Mouse (Mus musculus): Measurements from ENCODE around the gene Sept5.

Sept5 gene

GRCm38 (mm10) chr16:18632059-18632458 is 2.3 kb upstream of the Sept5 start:
- DNase-seq (ENCODE audit: low spot score), result peak; percentile 59

GRCm38 (mm10) chr16:18631141-18631540 is 1.4 kb upstream of the Sept5 start:
- no peak for DNase-seq (ENCODE audit: low spot score)

GRCm38 (mm10) chr16:18630291-18630690 is 537 bp upstream of the Sept5 start:
- DNase-seq (ENCODE audit: low spot score), result no peak

- no peak for DNase-seq (ENCODE audit: low spot score)
Observed at GRCm38 (mm10) chr16:18628948-18629340, 810 bp downstream of the Sept5 start.

GRCm38 (mm10) chr16:18628206-18628947 is 1.4 kb downstream of the Sept5 start:
- DNase-seq (ENCODE audit: low spot score), result peak; percentile 29

- DNase-seq (ENCODE audit: low spot score), result no peak
Observed at GRCm38 (mm10) chr16:18627163-18627562, 2.6 kb downstream of the Sept5 start.

- no peak for DNase-seq (ENCODE audit: low spot score)
Observed at GRCm38 (mm10) chr16:18626376-18626878, 3.3 kb downstream of the Sept5 start, which contains the start of gene Gm49601. Gm49601 (minus strand) TSS chr16:18626427.

GRCm38 (mm10) chr16:18625791-18626311 is 3.9 kb downstream of the Sept5 start:
- DNase-seq (ENCODE audit: low spot score), result no peak

- DNase-seq (ENCODE audit: low spot score), result no peak
Observed at GRCm38 (mm10) chr16:18625097-18625496, 4.7 kb downstream of the Sept5 start.

GRCm38 (mm10) chr16:18624641-18625040 is 5.1 kb downstream of the Sept5 start:
- DNase-seq (ENCODE audit: low spot score), result no peak

- DNase-seq (ENCODE audit: low spot score), result no peak
Observed at GRCm38 (mm10) chr16:18623751-18624540, 5.8 kb downstream of the Sept5 start.

- DNase-seq (ENCODE audit: low spot score), result no peak
Observed at GRCm38 (mm10) chr16:18622916-18623750, 6.6 kb downstream of the Sept5 start.

GRCm38 (mm10) chr16:18622019-18622418 is 7.7 kb downstream of the Sept5 start, which contains the start of gene Gp1bb:
Gp1bb (minus strand) TSS chr16:18622403.
- no peak for DNase-seq (ENCODE audit: low spot score)

- no peak for DNase-seq (ENCODE audit: low spot score)
Observed at GRCm38 (mm10) chr16:18621362-18622001, 8.3 kb downstream of the Sept5 start.

- no peak for DNase-seq (ENCODE audit: low spot score)
Observed at GRCm38 (mm10) chr16:18620601-18621361, 9.0 kb downstream of the Sept5 start.

GRCm38 (mm10) chr16:18620201-18620600 is 9.6 kb downstream of the Sept5 start:
- DNase-seq (ENCODE audit: low spot score), result no peak

GRCm38 (mm10) chr16:18619110-18619509 is 10.6 kb downstream of the Sept5 start:
- no peak for DNase-seq (ENCODE audit: low spot score)

GRCm38 (mm10) chr16:18618297-18618696 is 11.5 kb downstream of the Sept5 start:
- no peak for DNase-seq (ENCODE audit: low spot score)

GRCm38 (mm10) chr16:18617370-18618065 is 12.2 kb downstream of the Sept5 start:
- peak; percentile 92 for DNase-seq (ENCODE audit: low spot score)

- DNase-seq (ENCODE audit: low spot score), result no peak
Observed at GRCm38 (mm10) chr16:18613301-18613700, 16.5 kb downstream of the Sept5 start.

Data from adipocyte (in vitro differentiated cells).